Mouse (Mus musculus) embryonic fibroblast, embryonic 13.5 days (primary cell): ENCODE results near the gene C530008M17Rik.

Experiments used
- CTCF ChIP-seq: IDR thresholded peaks from 2 replicates; pipeline ENCODE4 v1.5.1; 2011; ENCODE audit warnings: mild to moderate bottlenecking, control low read depth, low read length, moderate library complexity, borderline replicate concordance; ENCODE audit not compliant: insufficient read depth
- POLR2A ChIP-seq: IDR thresholded peaks from 2 replicates; pipeline ENCODE4 v1.6.1; 2011; ENCODE audit warnings: low read depth, mild to moderate bottlenecking, control low read depth, low read length, moderate library complexity

- no peak for TF ChIP-seq POLR2A
- TF ChIP-seq CTCF, result no peak
Observed at GRCm38 (mm10) chr5:76799471-76799870, 143.2 kb downstream of the C530008M17Rik start.
